Mouse (Mus musculus) midbrain, embryonic 14.5 days (tissue): ENCODE measurements around the gene Shank1. TPM values are rescaled to one million over a fixed set of nuclear protein-coding genes. Genes with fewer than 3 reads are reported as not detected.

Experiments
- ATAC-seq: fragments of 200-750 bp; cut with Nextera tagmentation; 2 replicates; pipeline ENCODE4 v1.8.0; 2017; ENCODE audit warnings: moderate number of reproducible peaks, moderate library complexity; ENCODE audit not compliant: low FRiP score, low TSS enrichment
- DNase-seq: peaks from one replicate; pipeline ENCODE4 v3.0.0-alpha.2; 2015
- H3K27ac ChIP-seq: fragments of 300-500 bp; sonication (generic); replicated peaks from 2 replicates; pipeline ENCODE4 v1.5.1; 2014; ENCODE audit warnings: mild to moderate bottlenecking, low read depth, low read length, moderate library complexity
- H3K27me3 ChIP-seq: fragments of 300-500 bp; sonication (generic); 2 replicates; pipeline ENCODE4 v1.6.1; 2014; ENCODE audit warnings: low read length, control low read depth, mixed read lengths; ENCODE audit not compliant: control insufficient read depth, insufficient read depth
- H3K36me3 ChIP-seq: fragments of 300-500 bp; sonication (generic); 2 replicates; pipeline ENCODE4 v1.6.1; 2014; ENCODE audit warnings: low read length, control low read depth; ENCODE audit not compliant: control insufficient read depth, insufficient read depth
- H3K4me1 ChIP-seq: fragments of 300-500 bp; sonication (generic); 2 replicates; pipeline ENCODE4 v1.6.1; 2014; ENCODE audit warnings: mild to moderate bottlenecking, antibody characterized with exemption, low read length, control low read depth; ENCODE audit not compliant: control insufficient read depth, insufficient read depth
- H3K4me2 ChIP-seq: fragments of 300-500 bp; sonication (generic); 2 replicates; pipeline ENCODE4 v1.6.1; 2014; ENCODE audit warnings: mild to moderate bottlenecking, low read length, moderate library complexity
- H3K4me3 ChIP-seq: fragments of 300-500 bp; sonication (generic); replicated peaks from 2 replicates; pipeline ENCODE4 v1.5.1; 2014; ENCODE audit warnings: low read depth, low read length
- H3K9ac ChIP-seq: fragments of 300-500 bp; sonication (generic); replicated peaks from 2 replicates; pipeline ENCODE4 v1.6.1; 2014; ENCODE audit warnings: mild to moderate bottlenecking, low read length, moderate library complexity
- H3K9me3 ChIP-seq: fragments of 300-500 bp; sonication (generic); 2 replicates; pipeline ENCODE4 v1.6.1; 2016; ENCODE audit warnings: low read length, control low read depth, mixed read lengths; ENCODE audit not compliant: control insufficient read depth
- WGBS: fragments of 180-500 bp; shearing (Covaris S2); extraction: QIAGEN DNeasy Blood & Tissue Kit; methylation state at CpG from one replicate; pipeline ENCODE4 v1.1.7; 2014; 5-methylcytosine and 5-hydroxymethylcytosine counted together
- polyA plus RNA-seq: library from polyadenylated mRNA; unstranded; fragments of >200 nt; fragmentation: Nextera tagmentation; extraction: Ambion mirVana; gene quantifications from 2 replicates; pipeline ENCODE4 v1.2.1, GENCODE M21; 2014

Gene Shank1
- polyA plus RNA-seq, 1 experiment from 2014 or later, result 35.1 TPM

DNA sequence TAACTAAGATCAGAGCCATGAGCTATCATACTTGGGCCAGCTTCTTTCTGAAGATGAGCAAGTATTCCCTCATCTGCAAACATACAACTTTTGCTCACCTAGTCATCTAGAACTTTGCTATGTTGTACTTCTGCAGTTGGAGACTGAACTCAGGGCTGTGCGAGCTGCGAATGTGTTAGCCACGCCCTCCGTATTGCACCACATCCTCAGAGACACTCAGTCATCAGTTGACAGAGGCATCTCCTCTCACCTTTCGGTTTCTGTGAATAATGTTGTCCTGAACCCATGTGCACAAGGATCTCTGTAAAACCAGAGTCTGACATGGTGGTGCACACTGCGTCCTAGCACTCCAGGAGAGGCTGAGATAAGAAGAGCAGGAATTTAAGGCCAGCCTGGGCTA is 91.6 kb downstream of the Shank1 start:
- H3K27ac ChIP-seq, result no peak overlapping the region
- no peak overlapping the region for H3K9ac ChIP-seq
- no peaks in the 10 kb centered on the region for H3K9me3 ChIP-seq
- H3K36me3 ChIP-seq, result no peaks in the 10 kb centered on the region
- no peak overlapping the region for H3K4me3 ChIP-seq
- H3K27me3 ChIP-seq, result no peaks in the 10 kb centered on the region
- ATAC-seq (no peak), DNase-seq (no peak)
- peaks cover 3% of the 10 kb centered on the region; the same call in 1 of the 2 replicates for H3K4me1 ChIP-seq
- no peak overlapping the region for H3K4me2 ChIP-seq
- 87% methylated on average over 6 of the region's 6 CpGs for WGBS

DNA sequence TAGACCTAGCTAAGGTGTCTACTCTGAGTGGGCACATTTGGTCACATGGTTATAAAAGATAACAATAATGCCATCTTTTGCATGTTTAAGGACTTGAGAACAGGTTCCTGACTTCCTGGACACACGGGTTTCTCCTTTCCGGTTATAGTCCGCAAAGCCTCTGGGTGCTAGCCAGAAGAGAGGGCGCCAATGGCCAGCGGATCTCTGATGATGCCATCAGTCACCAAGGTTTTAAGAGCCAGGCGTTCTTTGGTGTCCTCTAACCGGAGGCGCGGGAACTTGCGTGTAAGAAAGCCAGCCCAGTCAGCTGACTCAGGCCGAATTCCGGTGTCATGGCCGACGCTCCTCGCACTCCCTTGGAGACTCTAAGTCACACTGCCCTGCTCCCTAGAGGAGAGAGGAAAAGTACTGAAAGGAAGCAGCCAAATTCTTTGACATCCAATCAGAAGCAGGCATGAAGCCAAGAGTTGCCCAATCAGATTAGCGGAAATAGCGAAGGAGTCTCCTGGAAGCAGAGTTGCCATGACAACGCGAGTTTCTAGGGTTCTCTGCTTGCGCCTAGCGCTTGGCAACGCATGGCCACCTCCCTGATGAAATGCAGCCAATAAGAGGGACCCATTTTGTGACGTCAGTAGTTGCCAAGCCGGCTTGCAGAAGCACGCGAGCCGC is 95.4 kb downstream of the Shank1 start:
- Histone ChIP-seq H3K9ac (no peak overlapping the region), H3K4me3 (peak overlapping the region; percentile 32), H3K4me1 (peaks cover 3% of the 10 kb centered on the region; the same call in 1 of the 2 replicates), H3K36me3 (no peaks in the 10 kb centered on the region), H3K27me3 (no peaks in the 10 kb centered on the region), H3K4me2 (peak overlapping the region; percentile 54), H3K9me3 (no peaks in the 10 kb centered on the region), H3K27ac (peak overlapping the region; percentile 66)
- ATAC-seq, result peak; percentile 97
- WGBS, result 2% methylated on average over 27 of the region's 27 CpGs
- peak; percentile 100 for DNase-seq

DNA sequence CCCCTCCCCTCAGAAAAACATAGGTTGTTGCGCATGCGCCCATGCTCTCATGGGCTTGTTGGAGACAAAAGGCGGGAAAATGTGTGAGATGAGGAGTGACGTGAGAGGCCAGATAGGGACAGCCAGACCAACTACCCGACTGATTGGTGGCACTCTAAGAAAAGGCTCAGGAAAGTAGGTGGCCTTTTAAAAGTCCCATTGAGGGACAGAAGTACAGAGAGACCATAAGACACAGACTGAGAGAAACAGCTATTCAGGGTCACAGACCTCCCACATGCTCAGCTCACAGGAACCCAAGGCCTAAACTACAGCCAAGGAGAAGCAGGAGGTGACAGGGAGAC is 95.9 kb downstream of the Shank1 start:
- Histone ChIP-seq H3K36me3 (no peaks in the 10 kb centered on the region), H3K4me2 (0 out of 2 replicates have a peak overlapping the region, but pooled peaks have one; percentile 26), H3K4me1 (peaks cover 3% of the 10 kb centered on the region; the same call in 1 of the 2 replicates), H3K9me3 (no peaks in the 10 kb centered on the region), H3K27ac (no peak overlapping the region), H3K9ac (no peak overlapping the region), H3K4me3 (no peak overlapping the region), H3K27me3 (no peaks in the 10 kb centered on the region)
- DNase-seq (no peak), ATAC-seq (no peak; the same call in 1 of the 2 replicates)
- WGBS, result under 1% methylated on average over 5 of the region's 5 CpGs

Other genes starting within 250 kb of the Shank1 start
- gene Klk1b21, start 207.9 kb upstream of the Shank1 start, polyA plus RNA-seq, result not detected in 2 replicates
- gene Klk1b22, start 197.6 kb upstream of the Shank1 start, polyA plus RNA-seq, result not detected in 2 replicates
- not detected in 2 replicates for gene Klk1b16, start 173.5 kb upstream of the Shank1 start, polyA plus RNA-seq
- gene Klk1b24, start 122.0 kb upstream of the Shank1 start, polyA plus RNA-seq, result not detected in 2 replicates
- gene Klk1b3, start 112.1 kb upstream of the Shank1 start, polyA plus RNA-seq, result not detected in 2 replicates
- not detected in 2 replicates for gene Klk1b4, start 102.8 kb upstream of the Shank1 start, polyA plus RNA-seq
- gene Klk1b5, start 94.3 kb upstream of the Shank1 start, polyA plus RNA-seq, result not detected in 2 replicates
- gene Klk1, start 84.9 kb upstream of the Shank1 start, polyA plus RNA-seq, result not detected in 2 replicates
- gene Gm36864, start 74.1 kb upstream of the Shank1 start, polyA plus RNA-seq, result not detected in 2 replicates
- 1.3 and 1.8 TPM in 2 replicates for gene 1700028J19Rik, start 63.6 kb upstream of the Shank1 start, polyA plus RNA-seq
- 199 and 211 TPM in 2 replicates for gene 2410002F23Rik, start 63.5 kb upstream of the Shank1 start, polyA plus RNA-seq
- not detected in 2 replicates for gene Acp4, start 52.9 kb upstream of the Shank1 start, polyA plus RNA-seq
- 1.8 TPM in 1 of 2 replicates, not detected in the other for gene Gm15517, start 48.8 kb upstream of the Shank1 start, polyA plus RNA-seq
- gene Clec11a, start 3.4 kb upstream of the Shank1 start, polyA plus RNA-seq, result 4.6 and 4.7 TPM in 2 replicates
- 39.5 and 48.5 TPM in 2 replicates for gene Syt3, start 73.8 kb downstream of the Shank1 start, polyA plus RNA-seq
- 1.7 and 1.9 TPM in 2 replicates for gene 1700008O03Rik, start 75.6 kb downstream of the Shank1 start, polyA plus RNA-seq
- gene Lrrc4b, start 118.8 kb downstream of the Shank1 start, polyA plus RNA-seq, result 28.4 and 39.0 TPM in 2 replicates
- 8.6 and 8.9 TPM in 2 replicates for gene Aspdh, start 155.1 kb downstream of the Shank1 start, polyA plus RNA-seq
- gene Josd2, start 157.7 kb downstream of the Shank1 start, polyA plus RNA-seq, result 27.9 and 32.5 TPM in 2 replicates
- gene Emc10, start 186.3 kb downstream of the Shank1 start, polyA plus RNA-seq, result 152 and 163 TPM in 2 replicates
- gene Fam71e1, start 186.3 kb downstream of the Shank1 start, polyA plus RNA-seq, result 26.8 and 28.6 TPM in 2 replicates
- gene Mybpc2, start 214.4 kb downstream of the Shank1 start, polyA plus RNA-seq, result 0.15 and 0.20 TPM in 2 replicates
- gene Spib, start 221.8 kb downstream of the Shank1 start, polyA plus RNA-seq, result not detected in 2 replicates
- 17.8 and 19.5 TPM in 2 replicates for gene Pold1, start 238.6 kb downstream of the Shank1 start, polyA plus RNA-seq
- gene Nr1h2, start 243.7 kb downstream of the Shank1 start, polyA plus RNA-seq, result 57.1 and 62.0 TPM in 2 replicates